Mouse (Mus musculus): ENCODE measurements around the gene Egflam.

DNA sequence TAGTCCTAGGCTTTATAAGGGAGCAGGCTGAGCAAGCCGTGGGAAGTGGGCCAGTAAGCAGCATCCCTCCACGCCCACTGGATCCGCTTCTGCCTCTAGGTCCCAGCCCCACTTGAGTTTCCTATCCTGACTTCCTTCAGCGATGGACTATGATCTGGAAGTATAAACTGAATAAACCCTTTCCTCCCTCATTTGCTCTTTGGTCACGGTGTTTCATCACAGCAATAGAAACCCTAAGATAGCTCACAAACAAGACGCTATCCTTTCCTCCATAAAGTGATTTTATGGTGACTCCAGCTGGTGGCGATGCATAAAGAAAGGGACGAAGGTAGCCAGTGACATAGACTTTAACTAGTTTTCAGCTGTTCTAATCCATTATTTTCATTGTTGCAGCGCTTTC is 134.9 kb downstream of the Egflam start:
- no peak for TF ChIP-seq POLR2A (IDR thresholded peaks at IDR 0.05; ENCODE audit: borderline replicate concordance, extremely low read depth, insufficient read depth, insufficient read length, poor library complexity, severe bottlenecking)
- no peak for TF ChIP-seq CTCF (IDR thresholded peaks at IDR 0.05; ENCODE audit: borderline replicate concordance, extremely low read depth, insufficient read depth, insufficient read length)

All from brain, embryonic 14.5 days (tissue).